Mouse (Mus musculus): Measurements from ENCODE around the gene Naaladl2.
A peak's percentile ranks its signal among the peaks of the same experiment; 100 is the strongest.
"Not testable (repeated sequence)": the region's sequence is repeated elsewhere in the genome, so short reads cannot be mapped to it uniquely, and the experiment has no call there.

Gene Naaladl2

DNA sequence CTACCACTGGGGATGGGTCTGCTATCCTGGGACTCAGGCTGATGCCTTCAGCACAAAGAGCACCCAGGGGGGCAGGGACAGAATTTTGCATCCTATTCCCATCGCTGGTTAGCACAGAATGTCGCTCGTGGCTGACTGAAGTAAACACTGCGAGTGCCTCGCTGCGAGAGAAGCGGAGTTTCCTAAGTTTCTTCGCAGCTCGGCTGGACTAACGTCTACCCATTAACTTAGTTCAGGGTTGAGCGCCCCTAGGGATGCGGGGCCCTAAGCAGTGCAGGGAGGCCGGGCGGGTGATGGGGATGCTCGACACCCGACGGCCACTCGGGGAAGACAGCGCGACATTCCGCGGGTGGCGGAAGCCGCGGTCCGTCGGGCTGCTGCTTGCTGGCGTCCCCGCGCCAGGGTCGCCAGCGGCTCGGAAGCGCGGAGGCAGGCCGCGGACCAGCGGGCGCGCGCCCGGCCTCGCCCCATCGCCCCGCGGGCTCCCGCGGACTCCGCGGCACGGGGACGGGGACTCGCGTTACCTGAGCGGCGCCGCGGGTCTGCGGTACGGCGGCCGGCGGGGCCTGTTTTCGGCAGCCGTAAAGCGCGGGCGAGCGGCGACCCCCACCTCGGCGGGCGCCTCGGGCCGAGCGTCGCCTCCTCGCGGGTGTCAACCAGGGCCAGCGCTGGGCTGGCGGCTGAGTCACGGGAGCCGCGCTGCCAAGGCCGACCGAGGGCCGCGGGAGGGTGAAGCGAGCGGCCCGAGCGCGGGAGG, at the start of gene Naaladl2:
Naaladl2 (minus strand) TSS at position 707 of the 757 bp plus-strand sequence.
- peak; percentile 71 for DNase-seq (ENCODE audit: low spot score)

DNA sequence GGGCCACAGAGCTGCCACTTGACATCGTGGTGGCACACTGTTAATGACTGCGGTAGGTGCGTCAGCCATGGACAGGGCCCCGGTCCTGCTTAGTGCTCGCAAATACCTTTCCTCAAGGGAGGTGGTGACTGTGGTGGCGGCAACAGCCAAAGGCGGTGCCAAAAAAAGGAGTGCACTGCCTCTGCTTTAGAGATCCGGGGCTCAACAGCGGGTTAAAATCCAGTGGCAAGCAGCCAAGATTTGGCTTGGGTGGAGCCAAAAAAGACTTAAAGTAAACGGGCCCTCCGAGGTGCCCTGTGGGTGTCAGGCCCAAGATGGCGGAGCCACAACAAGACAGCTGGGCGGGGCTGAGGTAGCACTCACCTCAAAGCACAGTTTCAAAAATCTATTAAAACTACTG, 7.7 kb upstream of the Naaladl2 start:
- DNase-seq (ENCODE audit: low spot score): no peak

GRCm38 (mm10) chr3:25147271-25147670, 3.2 kb upstream of the Naaladl2 start:
- DNase-seq (ENCODE audit: low spot score): no peak

DNA sequence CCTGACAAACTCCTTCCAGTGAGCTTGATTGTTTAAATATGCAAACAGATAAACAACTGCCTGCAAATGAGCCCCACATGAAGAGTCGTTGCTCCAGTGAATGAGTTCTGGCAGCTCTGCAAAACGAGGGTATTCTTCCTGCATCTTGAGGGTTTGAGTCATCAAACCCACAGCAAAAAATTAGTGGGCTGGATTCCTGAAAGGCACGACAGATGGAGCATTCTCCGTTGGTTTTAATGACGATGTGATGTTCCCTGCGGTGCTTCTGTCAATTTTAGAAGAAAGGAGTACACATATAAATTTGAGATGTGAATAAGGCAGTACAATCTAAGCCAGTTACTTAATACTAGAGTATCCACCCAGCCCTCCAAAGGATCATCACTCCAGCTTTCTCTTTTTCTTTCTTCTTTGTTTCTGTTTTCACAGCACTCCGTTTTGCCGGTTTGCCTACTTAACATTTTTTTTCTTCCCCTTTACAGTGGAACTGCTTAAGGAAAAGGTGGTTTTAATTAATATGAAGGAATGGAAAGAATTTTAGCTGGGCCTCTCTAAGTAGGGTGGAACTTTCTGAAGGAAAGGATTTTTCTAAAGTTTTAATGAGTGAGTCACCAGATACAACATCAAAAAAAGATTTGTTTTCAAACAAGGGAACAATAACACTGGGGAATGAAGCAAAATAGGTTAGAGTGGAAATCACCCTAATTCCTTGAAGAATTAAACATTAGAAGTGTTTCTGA, 1.1 kb upstream of the Naaladl2 start:
- DNase-seq (ENCODE audit: low spot score): peak; percentile 6

- no peak for DNase-seq (ENCODE audit: low spot score)
Observed at GRCm38 (mm10) chr3:25143111-25143510, 950 bp downstream of the Naaladl2 start.

DNA sequence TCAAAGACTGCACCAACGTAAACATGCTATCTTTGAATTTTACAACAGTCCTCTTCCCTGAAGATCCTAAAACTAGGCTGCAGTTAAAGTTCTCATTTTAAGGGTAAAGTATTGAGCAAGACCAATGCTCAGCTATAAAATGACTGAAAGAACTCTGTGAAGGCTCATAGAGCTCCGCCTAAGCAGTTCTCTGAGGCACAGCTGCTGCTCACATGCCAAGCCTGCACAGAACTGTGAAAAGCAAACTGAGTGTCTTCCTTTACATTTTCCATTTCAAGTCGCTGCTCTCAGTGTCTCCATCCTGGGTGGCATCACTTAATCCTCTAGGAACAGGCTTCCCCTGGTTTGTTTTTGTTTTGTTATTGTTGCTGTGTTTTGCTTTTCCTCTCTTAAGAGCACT, 12.2 kb downstream of the Naaladl2 start:
- DNase-seq (ENCODE audit: low spot score): no peak

DNA sequence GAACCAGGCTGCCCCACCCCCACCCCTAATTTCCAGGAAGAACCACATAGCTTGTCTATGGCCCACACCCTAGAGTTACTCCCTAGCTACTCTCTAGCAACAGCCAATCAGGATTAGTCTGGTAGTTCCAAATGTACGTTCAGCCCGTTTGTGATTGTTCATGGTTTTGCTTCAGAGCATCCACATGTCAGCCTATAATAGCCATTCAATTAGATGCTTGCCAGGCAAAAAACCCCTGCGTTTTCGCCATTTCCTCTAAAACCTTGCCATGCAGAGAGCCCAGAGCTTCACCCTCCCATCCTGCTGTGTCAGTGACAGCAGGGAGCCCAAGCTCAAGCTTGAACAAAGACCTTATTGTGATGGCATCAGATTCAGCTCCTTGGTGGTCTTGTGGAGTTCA, 16.2 kb downstream of the Naaladl2 start:
- peak; percentile 54 for DNase-seq (ENCODE audit: low spot score)

DNA sequence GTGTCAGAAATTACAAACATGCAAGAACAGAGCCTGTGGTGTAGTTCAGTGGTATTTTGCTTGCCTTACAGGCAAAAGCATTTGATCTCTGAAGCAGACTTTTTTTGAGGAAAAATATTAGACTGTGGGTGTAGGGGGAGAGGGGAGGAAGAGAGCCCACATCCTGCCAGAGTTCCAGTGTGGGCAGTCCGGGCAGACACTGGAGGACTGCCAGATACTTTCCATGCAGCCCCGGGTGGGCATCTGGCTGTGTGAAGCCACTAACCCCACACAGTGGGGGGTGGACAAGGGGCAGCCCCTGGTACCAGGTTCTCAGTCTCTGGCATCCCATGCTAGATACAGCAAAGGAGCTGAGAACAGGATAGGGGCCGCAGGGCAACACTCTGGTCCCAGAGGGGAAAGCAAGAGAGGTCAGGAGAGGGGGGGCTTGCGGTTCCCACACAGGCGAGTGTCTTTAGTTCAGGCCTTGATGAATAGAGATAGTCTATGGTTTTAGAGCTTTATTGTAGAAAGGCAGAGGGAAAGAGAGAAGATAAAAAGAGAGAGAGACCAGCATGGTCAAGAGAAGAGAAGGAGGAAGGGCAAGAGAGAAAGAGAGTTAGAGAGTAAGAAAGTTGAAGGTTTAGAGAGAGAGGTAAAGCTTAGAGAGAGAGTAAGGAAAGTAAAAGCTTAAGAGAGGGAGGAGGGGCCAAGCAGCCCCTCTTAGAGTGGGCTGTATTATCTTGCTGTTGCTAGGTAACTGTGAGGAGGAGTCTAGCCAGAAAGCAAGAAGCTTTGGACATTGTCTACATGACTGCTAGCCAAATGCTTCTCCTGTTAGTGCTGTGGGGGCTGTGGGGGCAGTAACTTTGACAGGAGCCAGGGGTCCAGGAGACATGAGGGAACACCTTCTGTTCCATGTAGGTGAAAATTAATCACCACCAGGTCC, 18.9 kb downstream of the Naaladl2 start:
- peak; percentile 24 for DNase-seq (ENCODE audit: low spot score)

DNA sequence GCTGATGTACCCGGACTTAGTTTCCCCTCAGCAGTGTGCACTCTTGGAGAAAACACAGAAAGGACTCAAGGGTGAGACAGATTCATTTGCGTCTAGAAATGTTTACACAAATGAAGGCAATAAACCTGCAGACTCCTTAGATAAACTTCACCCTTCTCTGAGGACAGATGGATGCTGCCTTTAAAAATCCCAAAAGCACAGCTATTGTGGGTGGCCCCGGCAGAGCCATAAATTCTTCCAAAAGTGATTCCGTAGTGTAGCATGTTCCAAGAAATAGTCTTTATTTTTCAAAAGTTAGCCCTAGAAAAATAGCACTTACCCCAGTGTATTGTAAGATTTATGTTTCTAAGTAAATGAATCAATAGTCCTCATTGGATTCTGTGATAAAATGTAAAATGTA, 31.0 kb downstream of the Naaladl2 start:
- no peak for DNase-seq (ENCODE audit: low spot score)

DNA sequence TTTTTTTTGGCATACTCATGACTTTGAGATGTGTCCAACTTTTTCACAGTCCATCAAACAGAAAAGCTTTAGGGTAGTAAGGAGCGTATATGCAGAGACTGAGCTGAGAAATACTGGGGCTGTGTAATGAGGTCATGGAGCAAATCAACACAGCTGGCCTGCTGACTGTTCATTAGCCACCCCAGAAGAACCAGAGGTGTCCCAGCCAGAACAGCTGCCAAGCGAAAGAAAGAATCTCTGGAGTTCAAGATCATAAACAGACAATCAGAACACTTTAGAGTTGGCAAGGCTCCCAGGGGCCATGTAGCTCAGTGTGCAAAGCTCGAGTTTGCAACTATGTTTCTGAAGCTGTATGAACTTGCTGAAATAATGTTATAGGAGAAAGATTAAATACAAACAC, 35.1 kb downstream of the Naaladl2 start:
- no peak for DNase-seq (ENCODE audit: low spot score)

DNA sequence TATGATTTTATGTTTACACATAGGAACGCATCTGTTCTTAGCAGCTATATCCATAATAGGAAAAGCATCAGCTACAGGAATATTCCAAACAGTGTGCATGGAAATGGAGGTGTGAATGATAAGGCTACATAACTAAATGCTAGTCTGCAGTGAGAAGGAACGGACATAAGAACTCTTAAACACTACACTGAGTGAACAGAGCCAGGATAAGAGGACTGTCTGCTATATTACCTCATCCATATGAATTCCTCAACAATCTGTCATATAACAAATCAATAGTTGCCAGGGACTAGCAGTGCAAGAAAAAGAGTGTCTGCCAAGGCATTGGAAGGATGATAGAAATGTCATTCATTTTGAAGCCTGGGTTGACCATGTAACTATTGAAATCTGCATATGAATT, 51.1 kb downstream of the Naaladl2 start:
- DNase-seq (ENCODE audit: low spot score): no peak

DNA sequence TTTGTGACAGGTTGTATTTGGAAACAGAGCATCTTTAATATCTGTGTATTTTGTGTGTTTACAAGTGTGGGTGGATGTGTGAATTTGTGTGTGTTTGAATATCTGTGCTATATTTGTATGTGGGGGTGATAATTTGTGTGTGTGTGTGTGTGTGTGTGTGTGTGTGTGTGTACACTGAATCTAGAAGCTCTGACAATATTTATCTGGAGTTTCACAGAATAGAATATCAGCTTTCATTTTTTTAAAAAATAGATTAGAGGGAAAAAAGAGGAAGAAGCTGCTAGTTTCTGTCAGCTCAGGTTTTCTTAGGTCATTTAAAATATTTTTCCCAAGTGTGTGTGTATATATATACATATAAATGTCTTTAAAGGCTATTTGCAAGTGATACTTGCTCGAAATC, 68.3 kb downstream of the Naaladl2 start:
- DNase-seq (ENCODE audit: low spot score): no peak

GRCm38 (mm10) chr3:25074266-25074665, 69.8 kb downstream of the Naaladl2 start:
- no peak for DNase-seq (ENCODE audit: low spot score)

DNA sequence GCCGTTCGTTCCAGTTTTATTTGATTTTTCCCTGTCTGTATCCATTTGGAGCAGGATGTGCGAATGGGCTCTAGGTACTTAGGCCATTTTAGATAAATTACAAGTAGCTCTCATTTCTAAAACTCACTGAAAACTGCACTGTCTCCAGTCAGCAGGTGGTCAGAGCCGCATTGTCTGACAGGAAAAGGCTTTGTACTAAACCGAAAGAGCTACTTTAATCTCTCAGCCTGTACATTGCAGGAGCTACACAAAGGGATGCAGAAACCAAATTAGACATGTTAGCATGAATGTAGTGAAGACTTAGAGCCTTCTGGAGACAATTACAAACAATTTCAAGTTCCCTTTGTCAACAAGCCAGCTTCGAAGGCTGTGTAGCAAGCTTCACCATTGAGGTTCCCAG, 70.2 kb downstream of the Naaladl2 start:
- DNase-seq (ENCODE audit: low spot score): no peak

DNA sequence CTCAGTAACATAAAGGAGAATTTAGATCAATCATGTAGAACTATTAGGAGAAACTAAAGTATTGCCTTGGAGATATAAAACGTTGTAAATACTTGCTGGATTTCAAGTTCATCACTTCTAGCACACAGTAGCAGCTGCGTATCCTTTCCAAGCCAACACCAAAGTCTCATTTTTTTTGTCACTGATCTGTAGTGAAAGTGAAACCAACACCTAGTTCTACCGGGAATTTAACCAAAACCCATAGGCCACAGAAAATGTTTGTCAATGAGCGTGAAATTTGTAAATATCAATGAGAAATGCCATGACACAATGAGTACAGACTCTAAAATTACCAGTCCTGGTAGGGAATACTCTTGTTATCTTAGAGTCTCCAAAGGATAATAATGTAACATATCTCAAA, 80.8 kb downstream of the Naaladl2 start:
- no peak for DNase-seq (ENCODE audit: low spot score)

- DNase-seq (ENCODE audit: low spot score): no peak
Observed at GRCm38 (mm10) chr3:25052975-25053374, 91.1 kb downstream of the Naaladl2 start.

- no peak for DNase-seq (ENCODE audit: low spot score)
Observed at GRCm38 (mm10) chr3:25019972-25020371, 124.1 kb downstream of the Naaladl2 start.

DNA sequence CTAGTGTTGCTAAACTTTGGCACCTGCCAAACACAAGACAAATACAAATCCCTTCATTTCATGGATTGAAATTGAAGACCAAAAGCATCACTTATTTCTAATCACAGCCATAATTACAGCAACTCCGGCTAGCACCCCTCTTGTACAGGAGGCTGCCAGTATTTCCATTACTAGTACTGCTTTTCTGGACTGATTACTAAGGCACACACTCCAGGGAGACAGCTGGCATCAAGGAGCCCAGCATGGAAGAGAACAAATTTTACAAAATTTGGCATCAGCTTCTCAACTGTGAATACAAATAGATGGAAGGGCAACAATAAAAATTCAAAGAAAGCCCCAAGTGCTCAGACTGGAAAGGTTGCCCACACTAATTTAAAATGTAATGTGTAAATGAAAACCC, 133.3 kb downstream of the Naaladl2 start:
- no peak for DNase-seq (ENCODE audit: low spot score)

DNA sequence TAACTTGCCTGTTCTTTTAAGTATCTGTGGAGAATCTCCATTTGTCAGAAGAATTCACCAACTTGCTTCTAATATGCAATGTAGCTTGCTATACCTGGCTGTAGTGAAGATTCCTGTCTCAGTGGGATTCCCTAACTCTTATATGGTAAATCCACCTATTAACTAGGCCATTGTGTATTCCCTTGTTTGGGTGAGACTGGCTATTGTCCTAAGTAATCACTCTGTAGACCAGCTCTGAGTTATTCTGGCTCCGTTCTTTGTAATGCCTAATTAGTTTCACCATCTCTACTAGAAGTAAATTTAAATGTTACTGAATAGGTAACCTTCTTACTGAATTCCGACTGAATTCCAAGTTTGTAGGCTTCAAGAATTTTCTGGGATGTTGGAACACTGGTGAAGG, 137.3 kb downstream of the Naaladl2 start:
- DNase-seq (ENCODE audit: low spot score): not testable (repeated sequence)

- DNase-seq (ENCODE audit: low spot score): peak; percentile 7
Observed at GRCm38 (mm10) chr3:24992577-24992976, 151.5 kb downstream of the Naaladl2 start.

GRCm38 (mm10) chr3:24992078-24992477, 152.0 kb downstream of the Naaladl2 start:
- DNase-seq (ENCODE audit: low spot score): no peak

- no peak for DNase-seq (ENCODE audit: low spot score)
Observed at GRCm38 (mm10) chr3:24982111-24982510, 161.9 kb downstream of the Naaladl2 start.

Data from embryo, embryonic 10 days (tissue).